ENCODE assay signal across 8 mouse cellular contexts in the genomic region with DNA sequence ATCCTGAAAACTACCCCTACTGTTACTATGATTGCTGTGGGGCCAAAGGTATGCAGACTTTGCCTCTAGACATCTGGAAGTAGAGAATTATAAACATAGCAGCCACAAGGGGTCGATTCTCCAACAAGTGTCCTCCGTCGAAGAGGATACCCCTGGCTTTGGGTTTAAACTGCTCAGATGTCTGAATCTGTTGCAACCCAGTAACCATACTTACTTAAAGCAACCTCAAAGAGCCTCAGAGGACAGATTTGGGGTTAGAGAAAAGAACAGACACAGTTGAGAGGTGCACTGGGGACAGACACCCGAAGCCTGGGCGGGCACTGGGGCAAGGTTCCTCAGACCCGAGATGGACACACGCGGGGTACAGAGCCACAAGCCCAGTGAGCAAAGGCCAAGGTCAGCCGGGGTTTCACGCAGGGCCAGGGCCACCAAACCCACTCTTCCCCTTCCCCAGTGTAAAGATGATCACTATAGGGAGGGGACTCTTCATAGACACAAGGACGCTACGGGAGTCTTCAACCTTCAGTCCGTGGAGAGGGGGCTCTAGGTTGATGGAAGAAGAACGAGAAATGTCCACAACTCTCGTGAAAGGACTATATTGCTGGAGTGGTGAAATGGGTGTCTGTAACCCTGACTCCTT. TPM values are rescaled to one million over a fixed set of nuclear protein-coding genes. Genes with fewer than 3 reads are reported as not detected.
DNase-seq lines count a peak whose midpoint lies in the region; ATAC-seq and TF ChIP-seq lines count a peak whose summit lies in the region.

No protein-coding gene starts in this region.

- no peaks in the 10 kb centered on the region for H3K27me3 ChIP-seq in embryonic facial prominence, embryonic 15.5 days
- H3K27me3 ChIP-seq in hindbrain, embryonic 15.5 days = no peaks in the 10 kb centered on the region
- no peaks in the 10 kb centered on the region for H3K27me3 ChIP-seq in liver, embryonic 14.5 days (ENCODE audit: control insufficient read depth, insufficient read depth, low read length)
- H3K27me3 ChIP-seq in neural tube, embryonic 13.5 days = no peaks in the 10 kb centered on the region

- peaks cover 27% of the 10 kb centered on the region for H3K4me1 ChIP-seq in embryonic facial prominence, embryonic 15.5 days
- H3K4me1 ChIP-seq in hindbrain, embryonic 15.5 days (replicated peaks) = peaks cover 37% of the 10 kb centered on the region
- H3K4me1 ChIP-seq in liver, embryonic 14.5 days (replicated peaks; ENCODE audit: control insufficient read depth in 2 of 2, insufficient read depth in 2 of 2, low read length in 1 of 2) = peaks cover 5 to 20% of the 10 kb centered on the region in 2 experiments; a peak in 3 of 4 replicates
- H3K4me1 ChIP-seq in neural tube, embryonic 13.5 days (replicated peaks) = peaks cover 42% of the 10 kb centered on the region

- WGBS in embryonic facial prominence, embryonic 15.5 days = 31% methylated on average over 15 of the region's 15 CpGs
- WGBS in hindbrain, embryonic 15.5 days = 45% methylated on average over 15 of the region's 15 CpGs
- WGBS in liver, embryonic 14.5 days (ENCODE audit: insufficient replicate concordance) = 16% methylated on average over 15 of the region's 15 CpGs
- 49% methylated on average over 15 of the region's 15 CpGs for WGBS in neural tube, embryonic 13.5 days

- TF ChIP-seq CTCF in liver, embryonic 14.5 days (IDR thresholded peaks at IDR 0.05; ENCODE audit: low read depth) = no peak

- H3K4me3 ChIP-seq in embryonic facial prominence, embryonic 15.5 days (replicated peaks) = peak overlapping the region; percentile 91
- peak overlapping the region; percentile 91 for H3K4me3 ChIP-seq in hindbrain, embryonic 15.5 days
- H3K4me3 ChIP-seq in liver, embryonic 14.5 days (ENCODE audit: insufficient read depth in 1 of 2, low read depth in 2 of 2, low read length in 2 of 2) = peak overlapping the region; percentile 69 to 88
- H3K4me3 ChIP-seq in neural tube, embryonic 13.5 days = peak overlapping the region; percentile 99

- peak overlapping the region; percentile 86 for H3K9ac ChIP-seq in embryonic facial prominence, embryonic 15.5 days
- H3K9ac ChIP-seq in hindbrain, embryonic 15.5 days = peak overlapping the region; percentile 95
- H3K9ac ChIP-seq in liver, embryonic 14.5 days (replicated peaks) = peak overlapping the region; percentile 75
- peak overlapping the region; percentile 98 for H3K9ac ChIP-seq in neural tube, embryonic 13.5 days

- DNase-seq in spleen, adult 12 weeks (ENCODE audit: low spot score) = peak; percentile 2
- no peak for DNase-seq in spleen, postnatal 14 days (ENCODE audit: low spot score in 2 of 2)
- no peak for DNase-seq in liver, embryonic 14.5 days (ENCODE audit: low read depth in 3 of 3, low spot score in 3 of 3)
- DNase-seq in urinary bladder, postnatal 25 days (ENCODE audit: low spot score) = no peak
- no peak for DNase-seq in ovary, adult 18-20 months (ENCODE audit: low spot score)

- no peaks in the 10 kb centered on the region for H3K9me3 ChIP-seq in embryonic facial prominence, embryonic 15.5 days (replicated peaks)
- H3K9me3 ChIP-seq in hindbrain, embryonic 15.5 days = no peaks in the 10 kb centered on the region
- no peaks in the 10 kb centered on the region for H3K9me3 ChIP-seq in liver, embryonic 14.5 days (ENCODE audit: control insufficient read depth, low read length)
- H3K9me3 ChIP-seq in neural tube, embryonic 13.5 days = no peaks in the 10 kb centered on the region

- H3K27ac ChIP-seq in embryonic facial prominence, embryonic 15.5 days (replicated peaks) = no peak overlapping the region
- H3K27ac ChIP-seq in hindbrain, embryonic 15.5 days (replicated peaks) = 0 out of 2 replicates have a peak overlapping the region, but pooled peaks have one; percentile 79
- H3K27ac ChIP-seq in liver, embryonic 14.5 days = no peak overlapping the region
- peak overlapping the region; percentile 81; the same call in 1 of the 2 replicates for H3K27ac ChIP-seq in neural tube, embryonic 13.5 days (replicated peaks)

- ATAC-seq in embryonic facial prominence, embryonic 15.5 days (ENCODE audit: insufficient number of reproducible peaks, low FRiP score, low TSS enrichment, low read depth) = no peak
- peak; percentile 11 for ATAC-seq in hindbrain, embryonic 15.5 days (ENCODE audit: low FRiP score, low read depth)
- ATAC-seq in liver, embryonic 14.5 days (ENCODE audit: insufficient read depth) = no peak
- 0 out of 2 replicates have a peak, but pooled peaks have one; percentile 7 for ATAC-seq in neural tube, embryonic 13.5 days (ENCODE audit: low read depth)

- peak overlapping the region; percentile 78 for H3K4me2 ChIP-seq in embryonic facial prominence, embryonic 15.5 days (replicated peaks)
- H3K4me2 ChIP-seq in hindbrain, embryonic 15.5 days = peak overlapping the region; percentile 84
- H3K4me2 ChIP-seq in liver, embryonic 14.5 days (ENCODE audit: low read depth) = peak overlapping the region; percentile 67
- peak overlapping the region; percentile 90 for H3K4me2 ChIP-seq in neural tube, embryonic 13.5 days

- 0 out of 2 replicates have a peak, but pooled peaks cover 5% of the 10 kb centered on the region for H3K36me3 ChIP-seq in embryonic facial prominence, embryonic 15.5 days
- H3K36me3 ChIP-seq in hindbrain, embryonic 15.5 days = 0 out of 2 replicates have a peak, but pooled peaks cover 3% of the 10 kb centered on the region
- no peaks in the 10 kb centered on the region for H3K36me3 ChIP-seq in liver, embryonic 14.5 days (replicated peaks; ENCODE audit: control insufficient read depth, insufficient read depth, low read depth)
- H3K36me3 ChIP-seq in neural tube, embryonic 13.5 days = peaks cover 7% of the 10 kb centered on the region; the same call in 1 of the 2 replicates

- TF ChIP-seq EP300 in liver, embryonic 14.5 days (IDR thresholded peaks at IDR 0.05; ENCODE audit: low read depth) = no peak

RNA-seq across cellular contexts. Expression of a gene that starts 1.1 kb away (rescaled TPM):
- polyA plus RNA-seq in embryonic facial prominence, embryonic 15.5 days (2015; fragmentation: Nextera tagmentation; extraction: Ambion mirVana) = 42.2 and 42.6 TPM in 2 replicates
- 52.5 and 55.9 TPM in 2 replicates for polyA plus RNA-seq in hindbrain, embryonic 15.5 days (2015; fragmentation: Nextera tagmentation; extraction: Ambion mirVana)
- 3.9 and 4.4 TPM in 2 replicates for polyA plus RNA-seq in liver, embryonic 14.5 days (2012; rRNA removed)
- 9.2 and 12.5 TPM in 2 replicates for polyA plus RNA-seq in liver, embryonic 14.5 days (2014; fragmentation: Nextera tagmentation; extraction: Ambion mirVana)
- polyA plus RNA-seq in neural tube, embryonic 13.5 days (2015; fragmentation: Nextera tagmentation; extraction: Ambion mirVana) = 52.0 and 53.5 TPM in 2 replicates

Comparison
In these comparisons a context has a peak if more than half of its experiments do, and no peak if none do; other contexts are left out.
1. ATAC-seq: peak in hindbrain, embryonic 15.5 days (single experiment) and neural tube, embryonic 13.5 days (single experiment); none in embryonic facial prominence, embryonic 15.5 days (single experiment) and liver, embryonic 14.5 days (single experiment).
2. H3K27ac ChIP-seq: peak in hindbrain, embryonic 15.5 days (single experiment) and neural tube, embryonic 13.5 days (single experiment); none in embryonic facial prominence, embryonic 15.5 days (single experiment) and liver, embryonic 14.5 days (single experiment).
3. Peak in every context shown above with its lines, with median percentiles within 50 percentile points of each other: H3K4me2 ChIP-seq, H3K4me3 ChIP-seq and H3K9ac ChIP-seq.